Mouse (Mus musculus) thymus, adult 2 months (tissue): Measurements from ENCODE around the gene Gpr179. TPM values are rescaled to one million over a fixed set of nuclear protein-coding genes. Genes with fewer than 3 reads are reported as not detected.

Source experiments
- DNase-seq: peaks from one replicate; pipeline ENCODE4 v3.0.0; 2021
- H3K27ac ChIP-seq: fragments of 200-500 bp; 2 replicates; pipeline ENCODE4 v1.5.1; 2012; ENCODE audit warnings: low read length, control low read depth; ENCODE audit not compliant: control insufficient read depth, insufficient read depth
- H3K27me3 ChIP-seq: fragments of 200-500 bp; 2 replicates; pipeline ENCODE4 v1.6.1; 2012; ENCODE audit warnings: mild to moderate bottlenecking, low read length, moderate library complexity, mixed read lengths; ENCODE audit not compliant: control insufficient read depth, insufficient read depth
- H3K36me3 ChIP-seq: fragments of 200-500 bp; 2 replicates; pipeline ENCODE4 v1.6.1; 2012; ENCODE audit warnings: mild to moderate bottlenecking, low read length, moderate library complexity; ENCODE audit not compliant: control insufficient read depth, insufficient read depth
- H3K4me1 ChIP-seq: fragments of 200-500 bp; replicated peaks from 2 replicates; pipeline ENCODE4 v1.6.1; 2012; ENCODE audit warnings: low read length; ENCODE audit not compliant: control insufficient read depth, insufficient read depth
- H3K4me3 ChIP-seq: fragments of 200-500 bp; 2 replicates; pipeline ENCODE4 v1.5.1; 2012; ENCODE audit warnings: mild to moderate bottlenecking, low read length, control low read depth, moderate library complexity; ENCODE audit not compliant: control insufficient read depth, insufficient read depth
- CTCF ChIP-seq: fragments of 200-500 bp; IDR thresholded peaks from 2 replicates; pipeline ENCODE4 v1.5.1; 2012; ENCODE audit warnings: mild to moderate bottlenecking, control low read depth, low read length, moderate library complexity, borderline replicate concordance; ENCODE audit not compliant: control insufficient read depth, poor library complexity, insufficient read depth; ENCODE audit errors: extremely low read depth
- POLR2A ChIP-seq: fragments of 200-500 bp; IDR thresholded peaks from 2 replicates; pipeline ENCODE4 v1.6.1; 2012; ENCODE audit warnings: mild to moderate bottlenecking, low read length, control low read depth, moderate library complexity; ENCODE audit not compliant: control insufficient read depth, poor library complexity, insufficient read depth; ENCODE audit errors: extremely low read depth
- WGBS: fragments of 180-500 bp; shearing (Covaris S2); methylation state at CpG from one replicate; pipeline ENCODE4 v1.1.7; 2018; 5-methylcytosine and 5-hydroxymethylcytosine counted together
- polyA plus RNA-seq: library from polyadenylated mRNA; depleted of rRNA; stranded (reverse); fragments of >200 nt; gene quantifications from 2 replicates; pipeline ENCODE4 v1.2.3, GENCODE M21; 2012; rRNA removed

The Gpr179 gene
- polyA plus RNA-seq, 1 experiment = 0.54 TPM

DNA sequence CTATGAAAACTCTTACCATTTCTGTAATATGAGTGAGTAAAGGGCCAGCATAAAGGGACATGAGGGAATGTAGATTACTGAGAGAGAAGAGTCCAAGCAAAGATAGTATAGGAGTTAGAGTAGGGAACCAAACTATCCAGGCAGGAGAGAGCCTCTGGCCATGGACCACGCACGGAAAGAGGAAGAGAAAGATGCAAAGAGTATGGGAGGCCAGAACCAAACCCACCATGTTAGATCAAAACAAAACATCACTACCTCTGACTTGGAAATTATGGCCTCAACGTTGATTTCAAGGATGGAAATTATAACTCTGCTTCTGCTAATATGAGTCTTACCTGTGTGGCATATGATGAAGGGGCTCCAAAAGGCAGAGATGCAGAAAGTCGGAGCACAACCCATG is 67.0 kb downstream of the Gpr179 start:
- no peak for TF ChIP-seq CTCF
- TF ChIP-seq POLR2A = no peak
- H3K4me3 ChIP-seq = no peak overlapping the region
- no peaks in the 10 kb centered on the region for H3K27me3 ChIP-seq
- no peak for DNase-seq
- H3K36me3 ChIP-seq = no peaks in the 10 kb centered on the region
- WGBS = 76% methylated on average over 4 of the region's 4 CpGs
- H3K27ac ChIP-seq = no peak overlapping the region
- H3K4me1 ChIP-seq = no peaks in the 10 kb centered on the region

DNA sequence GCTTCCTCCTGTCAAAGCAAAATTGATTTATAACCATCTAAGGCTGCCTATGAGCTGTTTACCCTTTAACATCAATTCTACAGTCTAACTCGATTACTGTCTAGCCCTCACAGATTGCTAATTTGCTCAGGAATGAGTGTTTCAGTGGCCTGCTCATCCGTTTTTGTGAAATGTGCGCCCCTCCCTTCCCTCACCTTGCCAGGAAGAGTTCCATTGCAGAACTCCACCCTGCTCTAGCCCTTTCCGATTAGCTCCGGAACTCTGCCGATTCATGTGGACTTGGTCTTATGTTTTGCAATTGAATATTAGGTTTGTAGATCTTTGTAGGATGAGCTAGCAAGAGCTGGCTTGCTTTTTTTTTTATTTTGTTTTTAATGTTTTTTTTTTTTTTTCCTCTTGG is 69.7 kb downstream of the Gpr179 start:
- H3K36me3 ChIP-seq = no peaks in the 10 kb centered on the region
- TF ChIP-seq CTCF (no peak), POLR2A (no peak)
- no peaks in the 10 kb centered on the region for H3K27me3 ChIP-seq
- DNase-seq = no peak
- H3K4me3 ChIP-seq = no peak overlapping the region
- H3K4me1 ChIP-seq = peaks cover 11% of the 10 kb centered on the region
- WGBS = 91% methylated on average over 6 of the region's 6 CpGs
- H3K27ac ChIP-seq = no peak overlapping the region

Other genes starting within 250 kb of the Gpr179 start
- 4.0 TPM in 2 replicates for gene Tbx21, start 236.7 kb downstream of the Gpr179 start, polyA plus RNA-seq
- gene Tbkbp1, start 200.6 kb downstream of the Gpr179 start, polyA plus RNA-seq = 7.3 and 8.8 TPM in 2 replicates
- 60.8 and 64.1 TPM in 2 replicates for gene Kpnb1, start 164.2 kb downstream of the Gpr179 start, polyA plus RNA-seq
- 36.9 and 42.9 TPM in 2 replicates for gene Npepps, start 71.4 kb downstream of the Gpr179 start, polyA plus RNA-seq
- gene Mrpl45, start 36.4 kb downstream of the Gpr179 start, polyA plus RNA-seq = 13.2 and 14.1 TPM in 2 replicates
- gene Socs7, start 10.5 kb upstream of the Gpr179 start, polyA plus RNA-seq = 17.3 and 17.8 TPM in 2 replicates
- 13.3 and 18.0 TPM in 2 replicates for gene Arhgap23, start 63.5 kb upstream of the Gpr179 start, polyA plus RNA-seq
- not detected in 2 replicates for gene 4933428G20Rik, start 148.3 kb upstream of the Gpr179 start, polyA plus RNA-seq
- gene Srcin1, start 224.1 kb upstream of the Gpr179 start, polyA plus RNA-seq = 0.32 and 0.55 TPM in 2 replicates